Mouse (Mus musculus): ENCODE measurements around the gene Rfx2. TPM values are rescaled to one million over a fixed set of nuclear protein-coding genes. Genes with fewer than 3 reads are reported as not detected.

Gene Rfx2
- polyA plus RNA-seq, 1 experiment from 2014 or later, result 6.7 TPM

- DNase-seq (ENCODE audit: low spot score) (no peak), ATAC-seq (ENCODE audit: low FRiP score) (no peak)
- no peaks in the 10 kb centered on the region for H3K9me3 ChIP-seq (ENCODE audit: control insufficient read depth, low read length)
- no peak overlapping the region for H3K4me2 ChIP-seq (replicated peaks; ENCODE audit: low read depth, low read length)
- 56% methylated on average over 7 of the region's 7 CpGs for WGBS
- peaks cover 33% of the 10 kb centered on the region for H3K27me3 ChIP-seq (ENCODE audit: control insufficient read depth, insufficient read depth, low read length)
- no peak overlapping the region for H3K9ac ChIP-seq (ENCODE audit: low read depth, low read length)
- no peak overlapping the region for H3K27ac ChIP-seq (ENCODE audit: low read depth, low read length)
- H3K4me1 ChIP-seq (replicated peaks; ENCODE audit: control insufficient read depth, insufficient read depth, low read length), result peaks cover 9% of the 10 kb centered on the region
- H3K36me3 ChIP-seq (ENCODE audit: control insufficient read depth, insufficient read depth, low read length), result no peaks in the 10 kb centered on the region
- H3K4me3 ChIP-seq (ENCODE audit: low read depth, low read length), result no peak overlapping the region
These were observed 71.6 kb downstream of the Rfx2 start for GRCm38 (mm10) chr17:56759261-56759660.

DNA sequence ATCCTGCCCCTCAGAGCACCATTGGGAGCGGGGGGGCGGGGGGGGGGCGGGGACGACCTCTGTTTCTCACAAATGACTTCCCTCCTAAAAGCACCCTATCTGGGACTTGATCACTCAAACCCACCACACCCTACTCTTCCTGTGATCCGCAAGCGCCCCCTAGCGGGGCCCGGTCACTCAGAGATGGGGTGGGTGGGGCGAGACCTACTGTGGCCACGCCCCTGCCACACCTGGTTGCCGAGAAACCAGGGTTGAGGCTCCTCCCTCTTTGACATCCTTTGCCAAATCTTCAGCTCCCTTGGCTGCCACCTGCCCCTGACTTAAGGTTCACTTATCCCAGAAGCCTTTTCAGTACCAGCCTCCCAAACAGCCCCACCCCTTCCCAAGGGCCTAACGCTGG is 72.7 kb downstream of the Rfx2 start:
- Histone ChIP-seq H3K4me2 (replicated peaks; ENCODE audit: low read depth, low read length) (no peak overlapping the region), H3K4me1 (replicated peaks; ENCODE audit: control insufficient read depth, insufficient read depth, low read length) (peaks cover 9% of the 10 kb centered on the region), H3K9me3 (ENCODE audit: control insufficient read depth, low read length) (no peaks in the 10 kb centered on the region), H3K27ac (ENCODE audit: low read depth, low read length) (no peak overlapping the region), H3K9ac (ENCODE audit: low read depth, low read length) (no peak overlapping the region), H3K36me3 (ENCODE audit: control insufficient read depth, insufficient read depth, low read length) (no peaks in the 10 kb centered on the region), H3K27me3 (ENCODE audit: control insufficient read depth, insufficient read depth, low read length) (peaks cover 44% of the 10 kb centered on the region), H3K4me3 (ENCODE audit: low read depth, low read length) (no peak overlapping the region)
- WGBS, result 3% methylated on average over 12 of the region's 12 CpGs
- ATAC-seq (ENCODE audit: low FRiP score), result no peak
- peak; percentile 66 for DNase-seq (ENCODE audit: low spot score)

GRCm38 (mm10) chr17:56757416-56758123 is 73.2 kb downstream of the Rfx2 start, which contains the start of gene Nrtn:
Gene Nrtn (minus strand): TSS chr17:56757530.
- H3K4me3 ChIP-seq (ENCODE audit: low read depth, low read length), result peak within 1 kb of the TSS; percentile 37
- H3K36me3 ChIP-seq (ENCODE audit: control insufficient read depth, insufficient read depth, low read length), result no peaks in the 10 kb centered on the region
- ATAC-seq (ENCODE audit: low FRiP score) (peak; percentile 53), DNase-seq (ENCODE audit: low spot score) (peak; percentile 86)
- H3K4me2 ChIP-seq (replicated peaks; ENCODE audit: low read depth, low read length), result peak within 1 kb of the TSS; percentile 95
- no peaks in the 10 kb centered on the region for H3K9me3 ChIP-seq (ENCODE audit: control insufficient read depth, low read length)
- H3K27me3 ChIP-seq (ENCODE audit: control insufficient read depth, insufficient read depth, low read length), result peaks cover 50% of the 10 kb centered on the region
- under 1% methylated on average over 48 of the region's 48 CpGs for WGBS
- H3K4me1 ChIP-seq (replicated peaks; ENCODE audit: control insufficient read depth, insufficient read depth, low read length), result peaks cover 9% of the 10 kb centered on the region
- peak within 1 kb of the TSS; percentile 44 for H3K9ac ChIP-seq (ENCODE audit: low read depth, low read length)
- no peak within 1 kb of the TSS for H3K27ac ChIP-seq (ENCODE audit: low read depth, low read length)

DNA sequence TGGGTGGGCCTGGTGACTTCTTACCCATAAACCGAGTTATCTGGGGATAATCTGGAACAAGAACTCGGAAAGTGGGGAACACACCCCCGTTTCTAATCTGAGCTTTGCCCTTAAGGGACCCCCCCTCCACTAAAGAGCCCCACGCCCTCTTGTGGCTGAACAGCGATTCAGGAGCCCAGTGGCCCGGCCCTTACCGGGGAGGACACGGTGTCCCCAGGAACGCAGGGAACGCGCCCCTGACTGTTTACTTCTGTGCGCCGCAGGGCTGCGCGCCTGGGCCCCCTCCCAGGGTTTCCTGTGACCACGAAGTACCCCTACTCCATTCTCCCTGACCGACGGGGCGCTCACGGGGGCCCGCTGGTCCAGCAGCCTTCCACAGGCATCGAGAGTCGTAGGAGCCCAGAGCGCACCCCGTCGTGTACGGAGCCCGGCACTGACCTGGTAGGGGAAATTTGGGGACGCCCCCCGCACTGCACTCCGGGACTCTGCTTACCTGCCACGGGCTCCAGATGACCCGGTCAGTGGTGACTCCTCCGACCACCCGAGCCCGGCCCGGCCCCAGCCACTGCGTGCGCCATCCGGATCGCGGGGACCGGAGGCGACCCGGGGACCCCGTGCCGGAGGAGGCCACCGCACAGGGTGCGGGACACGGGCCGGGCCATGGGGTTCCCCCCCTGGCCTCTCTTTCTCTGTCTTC is 74.0 kb downstream of the Rfx2 start:
- Histone ChIP-seq H3K27me3 (ENCODE audit: control insufficient read depth, insufficient read depth, low read length) (peaks cover 57% of the 10 kb centered on the region), H3K36me3 (ENCODE audit: control insufficient read depth, insufficient read depth, low read length) (no peaks in the 10 kb centered on the region), H3K4me2 (replicated peaks; ENCODE audit: low read depth, low read length) (peak overlapping the region; percentile 95), H3K9ac (ENCODE audit: low read depth, low read length) (peak overlapping the region; percentile 44), H3K9me3 (ENCODE audit: control insufficient read depth, low read length) (no peaks in the 10 kb centered on the region), H3K4me1 (replicated peaks; ENCODE audit: control insufficient read depth, insufficient read depth, low read length) (peaks cover 7% of the 10 kb centered on the region), H3K4me3 (ENCODE audit: low read depth, low read length) (peak overlapping the region; percentile 37), H3K27ac (ENCODE audit: low read depth, low read length) (no peak overlapping the region)
- WGBS, result under 1% methylated on average over 51 of the region's 51 CpGs
- ATAC-seq (ENCODE audit: low FRiP score) (peak; percentile 18), DNase-seq (ENCODE audit: low spot score) (peak; percentile 27)

DNA sequence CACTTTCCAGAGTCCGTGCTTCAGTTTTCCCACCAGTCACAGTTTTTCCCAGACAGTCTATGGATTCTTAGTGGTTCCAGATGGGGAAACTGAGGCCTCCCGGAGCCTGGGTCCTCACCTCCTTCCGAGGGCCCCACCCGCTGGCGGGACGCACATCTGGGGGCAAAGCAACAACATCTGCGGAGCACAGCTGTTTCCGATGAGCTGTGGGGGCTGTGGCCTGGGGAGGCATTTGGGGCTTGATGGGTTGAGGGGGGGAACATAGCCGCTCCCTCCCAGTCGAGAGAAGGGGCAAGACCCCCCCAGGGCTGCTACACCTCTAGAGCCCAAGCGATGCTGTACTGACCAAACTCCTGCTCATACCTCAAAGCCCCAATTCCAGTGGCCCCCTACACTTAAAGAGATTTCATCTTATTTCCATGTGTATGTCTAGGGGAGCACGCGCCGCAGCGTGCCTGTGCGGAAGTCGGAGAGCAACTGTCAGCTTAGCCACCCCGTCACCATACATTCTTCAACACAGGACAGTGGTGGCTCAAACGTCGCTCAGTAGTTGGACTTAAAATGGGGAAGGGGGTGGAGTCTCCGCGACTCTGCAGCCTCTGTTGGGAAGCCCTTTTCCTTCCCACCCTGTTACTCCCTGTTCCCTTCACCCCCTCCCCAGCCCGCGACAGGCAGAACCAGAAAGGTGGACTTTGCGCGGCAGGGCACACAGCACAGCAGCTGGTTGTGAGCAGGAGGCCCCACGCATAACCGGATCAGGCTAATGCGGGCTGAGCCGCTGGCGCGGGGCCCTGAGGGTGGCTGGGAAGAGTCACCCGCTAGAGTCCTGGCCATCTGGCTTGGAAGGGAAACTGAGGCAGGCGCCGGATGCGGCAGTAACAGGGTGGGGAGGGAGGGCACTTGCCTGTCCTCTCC is 76.3 kb downstream of the Rfx2 start:
- peaks cover 7% of the 10 kb centered on the region for H3K4me1 ChIP-seq (replicated peaks; ENCODE audit: control insufficient read depth, insufficient read depth, low read length)
- H3K4me2 ChIP-seq (replicated peaks; ENCODE audit: low read depth, low read length), result no peak overlapping the region
- no peak overlapping the region for H3K27ac ChIP-seq (ENCODE audit: low read depth, low read length)
- H3K9me3 ChIP-seq (ENCODE audit: control insufficient read depth, low read length), result no peaks in the 10 kb centered on the region
- peak; percentile 29 for DNase-seq (ENCODE audit: low spot score)
- WGBS, result 16% methylated on average over 36 of the region's 36 CpGs
- no peak overlapping the region for H3K9ac ChIP-seq (ENCODE audit: low read depth, low read length)
- no peak overlapping the region for H3K4me3 ChIP-seq (ENCODE audit: low read depth, low read length)
- no peak for ATAC-seq (ENCODE audit: low FRiP score)
- H3K27me3 ChIP-seq (ENCODE audit: control insufficient read depth, insufficient read depth, low read length), result peaks cover 67% of the 10 kb centered on the region
- no peaks in the 10 kb centered on the region for H3K36me3 ChIP-seq (ENCODE audit: control insufficient read depth, insufficient read depth, low read length)

DNA sequence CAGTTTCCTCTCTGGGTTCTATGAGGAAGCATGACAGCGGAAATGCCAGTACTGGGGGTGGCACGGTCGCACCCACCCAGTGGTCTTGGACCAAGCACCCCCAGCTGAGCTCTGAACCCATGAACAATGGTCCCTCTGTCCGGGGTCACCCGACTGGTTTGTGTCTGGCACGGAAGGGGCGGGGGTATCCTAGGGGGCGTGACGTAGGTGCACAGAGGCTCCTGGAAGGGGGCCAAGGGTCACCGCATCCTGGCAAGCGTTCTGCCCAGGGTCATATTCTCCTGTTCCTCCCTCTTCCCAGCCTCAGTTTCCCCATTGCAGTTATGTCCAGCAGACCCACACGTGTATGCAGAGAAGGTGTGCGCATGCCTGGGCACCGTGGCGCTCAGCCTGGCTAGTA is 77.4 kb downstream of the Rfx2 start:
- H3K4me1 ChIP-seq (replicated peaks; ENCODE audit: control insufficient read depth, insufficient read depth, low read length), result peaks cover 7% of the 10 kb centered on the region
- H3K27me3 ChIP-seq (ENCODE audit: control insufficient read depth, insufficient read depth, low read length), result peaks cover 67% of the 10 kb centered on the region
- H3K9ac ChIP-seq (ENCODE audit: low read depth, low read length), result no peak overlapping the region
- no peak overlapping the region for H3K4me3 ChIP-seq (ENCODE audit: low read depth, low read length)
- no peak for ATAC-seq (ENCODE audit: low FRiP score)
- H3K4me2 ChIP-seq (replicated peaks; ENCODE audit: low read depth, low read length), result no peak overlapping the region
- no peak for DNase-seq (ENCODE audit: low spot score)
- no peaks in the 10 kb centered on the region for H3K36me3 ChIP-seq (ENCODE audit: control insufficient read depth, insufficient read depth, low read length)
- no peaks in the 10 kb centered on the region for H3K9me3 ChIP-seq (ENCODE audit: control insufficient read depth, low read length)
- H3K27ac ChIP-seq (ENCODE audit: low read depth, low read length), result no peak overlapping the region
- WGBS, result 20% methylated on average over 15 of the region's 15 CpGs

DNA sequence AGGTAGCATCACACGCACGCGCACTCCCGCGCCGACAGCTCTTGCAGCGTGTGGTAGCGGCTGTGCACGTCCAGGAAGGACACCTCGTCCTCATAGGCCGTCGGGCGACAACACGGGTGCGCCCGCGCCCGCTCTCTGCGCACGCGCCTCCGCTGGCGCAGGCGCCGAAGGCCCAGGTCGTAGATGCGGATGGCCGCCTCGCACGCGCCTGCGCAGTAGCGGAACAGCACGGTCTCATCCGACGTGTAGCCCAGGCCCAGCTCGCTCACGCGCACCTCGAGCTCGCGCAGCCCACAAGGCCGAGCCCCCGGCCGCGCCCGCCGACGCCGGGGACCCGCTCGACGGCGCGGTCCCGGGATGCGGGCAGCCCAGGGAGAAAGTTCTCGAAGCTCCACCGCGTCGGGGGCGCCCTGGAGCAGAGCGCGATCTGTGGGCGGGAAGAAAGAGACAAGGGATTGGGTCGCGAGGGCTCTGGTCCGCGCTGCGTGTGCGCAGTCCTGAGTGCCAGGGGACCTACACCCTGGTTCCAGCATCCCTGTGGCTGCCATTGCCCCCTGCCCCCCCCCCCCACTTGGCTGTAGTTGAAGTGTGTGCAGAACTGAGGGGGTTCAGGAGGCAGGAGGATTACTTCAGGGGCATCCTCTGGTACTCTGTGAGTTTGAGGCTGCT is 79.3 kb downstream of the Rfx2 start:
- Histone ChIP-seq H3K36me3 (ENCODE audit: control insufficient read depth, insufficient read depth, low read length) (no peaks in the 10 kb centered on the region), H3K27me3 (ENCODE audit: control insufficient read depth, insufficient read depth, low read length) (peaks cover 57% of the 10 kb centered on the region), H3K4me2 (replicated peaks; ENCODE audit: low read depth, low read length) (0 out of 2 replicates have a peak overlapping the region, but pooled peaks have one; percentile 4), H3K27ac (ENCODE audit: low read depth, low read length) (no peak overlapping the region), H3K9me3 (ENCODE audit: control insufficient read depth, low read length) (no peaks in the 10 kb centered on the region), H3K4me3 (ENCODE audit: low read depth, low read length) (peak overlapping the region; percentile 6), H3K4me1 (replicated peaks; ENCODE audit: control insufficient read depth, insufficient read depth, low read length) (no peaks in the 10 kb centered on the region), H3K9ac (ENCODE audit: low read depth, low read length) (no peak overlapping the region)
- 22% methylated on average over 69 of the region's 71 CpGs for WGBS
- DNase-seq (ENCODE audit: low spot score) (peak; percentile 78), ATAC-seq (ENCODE audit: low FRiP score) (peak; percentile 77)

DNA sequence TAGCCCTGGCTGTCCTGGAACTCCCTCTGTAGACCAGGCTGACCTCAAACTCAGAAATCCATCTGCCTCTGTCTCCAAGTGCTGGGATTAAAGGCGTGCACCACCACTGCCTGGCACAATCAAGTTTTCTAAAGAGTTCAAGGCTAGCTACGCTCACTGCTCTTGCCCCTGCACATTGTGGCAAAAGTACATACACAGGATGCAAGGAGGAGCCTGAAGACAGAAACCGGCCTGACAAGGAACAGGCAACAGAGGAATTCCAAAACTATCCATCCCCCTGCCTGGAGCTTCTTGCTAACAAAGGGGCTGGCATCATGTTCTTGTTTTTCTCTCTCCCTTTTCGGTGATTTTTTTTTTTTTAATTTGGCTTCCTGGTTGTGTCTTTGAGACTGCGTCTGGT is 86.6 kb downstream of the Rfx2 start:
- no peak overlapping the region for H3K9ac ChIP-seq (ENCODE audit: low read depth, low read length)
- WGBS, result 62% methylated on average over 5 of the region's 5 CpGs
- no peaks in the 10 kb centered on the region for H3K36me3 ChIP-seq (ENCODE audit: control insufficient read depth, insufficient read depth, low read length)
- H3K27ac ChIP-seq (ENCODE audit: low read depth, low read length), result no peak overlapping the region
- H3K9me3 ChIP-seq (ENCODE audit: control insufficient read depth, low read length), result no peaks in the 10 kb centered on the region
- H3K4me2 ChIP-seq (replicated peaks; ENCODE audit: low read depth, low read length), result no peak overlapping the region
- DNase-seq (ENCODE audit: low spot score) (no peak), ATAC-seq (ENCODE audit: low FRiP score) (no peak)
- H3K4me1 ChIP-seq (replicated peaks; ENCODE audit: control insufficient read depth, insufficient read depth, low read length), result no peaks in the 10 kb centered on the region
- H3K4me3 ChIP-seq (ENCODE audit: low read depth, low read length), result no peak overlapping the region
- H3K27me3 ChIP-seq (ENCODE audit: control insufficient read depth, insufficient read depth, low read length), result no peaks in the 10 kb centered on the region; the same call in 1 of the 2 replicates
